Mouse (Mus musculus) CH12.LX (cell line): ENCODE data around the gene Osbpl6. TPM values are rescaled to one million over a fixed set of nuclear protein-coding genes. Genes with fewer than 3 reads are reported as not detected.

Experiments
- DNase-seq: peaks from one replicate; pipeline ENCODE4 v3.0.0-alpha.2; 2013; ENCODE audit errors: extremely low read depth
- H3K27ac ChIP-seq: 2 replicates; pipeline ENCODE4 v1.5.1; 2012; ENCODE audit warnings: low read depth, mild to moderate bottlenecking, control low read depth, moderate library complexity; ENCODE audit not compliant: insufficient read depth
- H3K27me3 ChIP-seq: replicated peaks from 2 replicates; pipeline ENCODE3; 2012; ENCODE audit warnings: inconsistent platforms
- H3K36me3 ChIP-seq, 2 experiments: replicated peaks in 1 of 2; 2 replicates each; pipeline versions ENCODE3 to v1.6.1; 2012; ENCODE audit warnings: inconsistent platforms in 1 of 2, low read length in 1 of 2, mild to moderate bottlenecking in 1 of 2, mixed read lengths in 1 of 2, moderate library complexity in 1 of 2; ENCODE audit not compliant: control insufficient read depth in 1 of 2, insufficient read depth in 1 of 2
- H3K4me1 ChIP-seq, 2 experiments: 2 replicates each; pipeline ENCODE4 v1.6.1; 2012; ENCODE audit warnings: inconsistent platforms in 1 of 2, moderate library complexity in 1 of 2; ENCODE audit not compliant: insufficient read depth in 2 of 2, control insufficient read depth in 1 of 2
- H3K4me2 ChIP-seq: 2 replicates; pipeline ENCODE4 v1.6.1; 2012; ENCODE audit warnings: low read depth, mild to moderate bottlenecking, control low read depth; ENCODE audit not compliant: poor library complexity, insufficient read depth, severe bottlenecking
- H3K4me3 ChIP-seq, 3 experiments: fragments of 150-350 bp in 1 of 3; sonication (generic) in 1 of 3; replicated peaks in 1 of 3; 2 replicates each; pipeline versions ENCODE3 to v1.5.1; 2011 to 2012; ENCODE audit warnings: low read depth in 2 of 3, low read length in 2 of 3, mild to moderate bottlenecking in 2 of 3, moderate library complexity in 2 of 3, control low read depth in 1 of 3, improper control_type of control experiment in 1 of 3, inconsistent platforms in 1 of 3, mixed read lengths in 1 of 3; ENCODE audit not compliant: poor library complexity in 1 of 3
- H3K79me2 ChIP-seq: replicated peaks from 2 replicates; pipeline ENCODE4 v1.6.1; 2012; ENCODE audit warnings: mild to moderate bottlenecking, moderate library complexity; ENCODE audit not compliant: control insufficient read depth, poor library complexity, insufficient read depth, severe bottlenecking; ENCODE audit errors: extremely low read depth
- H3K9ac ChIP-seq: 2 replicates; pipeline ENCODE4 v1.6.1; 2012; ENCODE audit warnings: low read depth, mild to moderate bottlenecking, control low read depth, moderate library complexity; ENCODE audit not compliant: insufficient read depth
- H3K9me3 ChIP-seq: replicated peaks from 2 replicates; pipeline ENCODE3; 2012; ENCODE audit warnings: low read length, inconsistent platforms, mixed read lengths
- CHD1 ChIP-seq: IDR thresholded peaks from 2 replicates; pipeline ENCODE4 v1.6.1; 2012; ENCODE audit warnings: low read depth, low read length, improper control_type of control experiment, inconsistent platforms
- E2F4 ChIP-seq: IDR thresholded peaks from 2 replicates; pipeline ENCODE4 v1.6.1; 2011; ENCODE audit warnings: low read depth, low read length, improper control_type of control experiment; ENCODE audit not compliant: insufficient replicate concordance
- ELF1 ChIP-seq: IDR thresholded peaks from 2 replicates; pipeline ENCODE4 v1.6.1; 2014; ENCODE audit warnings: low read depth, mild to moderate bottlenecking, inconsistent platforms, low read length, improper control_type of control experiment
- GABPA ChIP-seq: IDR thresholded peaks from 2 replicates; pipeline ENCODE4 v1.6.1; 2012; ENCODE audit warnings: low read depth, low read length, improper control_type of control experiment, inconsistent platforms; ENCODE audit not compliant: insufficient replicate concordance
- HCFC1 ChIP-seq: IDR thresholded peaks from 2 replicates; pipeline ENCODE4 v1.6.1; 2012; ENCODE audit warnings: low read depth, mild to moderate bottlenecking, inconsistent platforms, low read length, improper control_type of control experiment
- JUND ChIP-seq: conservative IDR thresholded peaks from 2 replicates; pipeline ENCODE4 v1.6.1; 2011; ENCODE audit warnings: low read depth, low read length, improper control_type of control experiment
- MAZ ChIP-seq: IDR thresholded peaks from 2 replicates; pipeline ENCODE4 v1.6.1; 2012; ENCODE audit warnings: low read depth, mild to moderate bottlenecking, inconsistent platforms, low read length, improper control_type of control experiment, moderate library complexity
- MEF2A ChIP-seq: IDR thresholded peaks from 2 replicates; pipeline ENCODE4 v1.6.1; 2014; ENCODE audit warnings: low read depth, mild to moderate bottlenecking, inconsistent platforms, low read length, improper control_type of control experiment, borderline replicate concordance
- MXI1 ChIP-seq: IDR thresholded peaks from 2 replicates; pipeline ENCODE4 v1.6.1; 2011; ENCODE audit warnings: mild to moderate bottlenecking, low read depth, low read length, improper control_type of control experiment
- NELFE ChIP-seq: IDR thresholded peaks from 2 replicates; pipeline ENCODE4 v1.6.1; 2011; ENCODE audit warnings: low read depth, low read length, improper control_type of control experiment
- NRF1 ChIP-seq: IDR thresholded peaks from 2 replicates; pipeline ENCODE4 v1.6.1; 2014; ENCODE audit warnings: low read depth, mild to moderate bottlenecking, inconsistent platforms, low read length, improper control_type of control experiment, moderate library complexity
- PAX5 ChIP-seq: IDR thresholded peaks from 2 replicates; pipeline ENCODE4 v1.6.1; 2012; ENCODE audit warnings: low read length, inconsistent platforms, mixed read lengths
- RAD21 ChIP-seq: IDR thresholded peaks from 2 replicates; pipeline ENCODE4 v1.6.1; 2011; ENCODE audit warnings: low read depth, mild to moderate bottlenecking, low read length, improper control_type of control experiment, moderate library complexity
- TBP ChIP-seq: conservative IDR thresholded peaks from 2 replicates; pipeline ENCODE4 v1.6.1; 2011; ENCODE audit warnings: low read depth, low read length, improper control_type of control experiment
- TCF12 ChIP-seq: IDR thresholded peaks from 2 replicates; pipeline ENCODE4 v1.6.1; 2014; ENCODE audit warnings: low read depth, mild to moderate bottlenecking, inconsistent platforms, low read length, improper control_type of control experiment
- USF2 ChIP-seq: conservative IDR thresholded peaks from 2 replicates; pipeline ENCODE4 v1.6.1; 2011; ENCODE audit warnings: low read depth, low read length, improper control_type of control experiment
- ZC3H11A ChIP-seq: IDR thresholded peaks from 2 replicates; pipeline ENCODE4 v1.6.1; 2012; ENCODE audit warnings: low read depth, mild to moderate bottlenecking, inconsistent platforms, low read length, improper control_type of control experiment
- dilution Hi-C: fragments of 300-500 bp; cut with MboI; formaldehyde crosslinking; loops from 2 replicates; pipeline ENCODE4 v1.14.3; 2020; ENCODE audit warnings: low sequenced_read_pairs; ENCODE audit not compliant: extremely low pct_unique_long_range_greater_than_20kb, extremely low pct_ligation_motif_present
- in situ Hi-C: fragments of 300-500 bp; cut with MboI; formaldehyde crosslinking; loops from 3 replicates; pipeline ENCODE4 v1.14.3; 2019; ENCODE audit warnings: low sequenced_read_pairs, low pct_ligation_motif_present, low pct_unique_long_range_greater_than_20kb, mixed read lengths
- polyA plus RNA-seq: library from polyadenylated mRNA; unstranded; fragments of >175 nt; gene quantifications from 2 replicates; pipeline ENCODE4 v1.2.1, GENCODE M21; 2012; ENCODE audit warnings: low read depth; ENCODE audit not compliant: insufficient read length
- total RNA-seq, 2 experiments: library from RNA; depleted of rRNA; stranded (reverse); fragments of 300-350 nt in 1 of 2; fragments of >200 nt in 1 of 2; gene quantifications; 2 replicates each; pipeline ENCODE4 v1.2.3; 2012 to 2014

Osbpl6 gene
- total and polyA plus RNA-seq, 3 experiments: 0.19 to 0.60 (median 0.38) TPM

GRCm38 (mm10) chr2:76513296-76513695 is 107.0 kb downstream of the Osbpl6 start:
- dilution Hi-C loops: no loop called here
- H3K27ac ChIP-seq: no peak overlapping the region
- no peak overlapping the region for H3K4me3 ChIP-seq
- DNase-seq: no peak
- TF ChIP-seq HCFC1 (no peak), TCF12 (no peak), GABPA (no peak), E2F4 (no peak), ZC3H11A (no peak), MXI1 (no peak), CHD1 (no peak), NELFE (no peak), USF2 (no peak), MAZ (no peak)
- peaks cover 0 to 2% of the 10 kb centered on the region in 2 experiments; a peak in 1 of 4 replicates for H3K4me1 ChIP-seq
- no peaks in the 10 kb centered on the region for H3K9me3 ChIP-seq
- no peaks in the 10 kb centered on the region for H3K36me3 ChIP-seq
- no peak overlapping the region for H3K4me2 ChIP-seq
- no peaks in the 10 kb centered on the region for H3K79me2 ChIP-seq
- in situ Hi-C loops: no loop called here
- H3K9ac ChIP-seq: no peak overlapping the region
- H3K27me3 ChIP-seq: no peaks in the 10 kb centered on the region

GRCm38 (mm10) chr2:76517471-76517870 is 111.2 kb downstream of the Osbpl6 start:
- in situ Hi-C loops: no loop called here
- H3K9me3 ChIP-seq: no peaks in the 10 kb centered on the region
- no peaks in the 10 kb centered on the region for H3K79me2 ChIP-seq
- dilution Hi-C loops: no loop called here
- no peaks in the 10 kb centered on the region for H3K27me3 ChIP-seq
- H3K4me2 ChIP-seq: no peak overlapping the region
- no peak overlapping the region for H3K9ac ChIP-seq
- DNase-seq: no peak
- H3K4me3 ChIP-seq: no peak overlapping the region
- H3K4me1 ChIP-seq: peaks cover 0 to 2% of the 10 kb centered on the region in 2 experiments; a peak in 1 of 4 replicates
- no peak overlapping the region for H3K27ac ChIP-seq
- TF ChIP-seq JUND (no peak), TCF12 (no peak), TBP (no peak), USF2 (no peak), RAD21 (no peak)
- TF ChIP-seq, all 38 proteins: peak for 0
- H3K36me3 ChIP-seq: no peaks in the 10 kb centered on the region

GRCm38 (mm10) chr2:76518407-76519063 is 112.2 kb downstream of the Osbpl6 start:
- H3K79me2 ChIP-seq: no peaks in the 10 kb centered on the region
- no peak overlapping the region for H3K27ac ChIP-seq
- dilution Hi-C loops: no loop called here
- H3K4me1 ChIP-seq: peaks cover 0 to 2% of the 10 kb centered on the region in 2 experiments; a peak in 1 of 4 replicates
- H3K36me3 ChIP-seq: no peaks in the 10 kb centered on the region
- H3K27me3 ChIP-seq: no peaks in the 10 kb centered on the region
- no peak overlapping the region for H3K9ac ChIP-seq
- DNase-seq: no peak
- TF ChIP-seq MEF2A (no peak), TBP (no peak), PAX5 (no peak), ELF1 (no peak), HCFC1 (no peak), E2F4 (no peak), NRF1 (no peak), NELFE (no peak), MAZ (no peak)
- TF ChIP-seq, all 38 proteins: peak for 0
- Histone ChIP-seq H3K9me3 (no peaks in the 10 kb centered on the region), H3K4me2 (no peak overlapping the region), H3K4me3 (no peak overlapping the region)
- in situ Hi-C loops: no loop called here
